Mouse (Mus musculus) heart, adult 9 months (tissue): ENCODE data around the gene AC109138.7.
A peak's percentile ranks its signal among the peaks of the same experiment; 100 is the strongest.

ENCODE experiments used
- DNase-seq, 2 experiments: peaks; one replicate each; pipeline ENCODE4 v3.0.0; 2022; ENCODE audit warnings: low spot score in 2 of 2

AC109138.7 gene

GRCm38 (mm10) chr19:4214071-4214770, at the start of gene AC109138.7, which contains the start of gene Clcf1:
Gene AC109138.7, plus strand, starts transcription at chr19:4214357.
Gene Clcf1, plus strand, starts transcription at chr19:4214238.
- no peak for DNase-seq

GRCm38 (mm10) chr19:4164721-4165120, 49.4 kb upstream of the AC109138.7 start:
- no peak for DNase-seq

- DNase-seq: no peak
Measured at GRCm38 (mm10) chr19:4166678-4167476, 47.3 kb upstream of the AC109138.7 start.

- DNase-seq: peak; percentile 98 to 99
Measured at GRCm38 (mm10) chr19:4169378-4169784, 44.8 kb upstream of the AC109138.7 start.

- no peak for DNase-seq
Measured at GRCm38 (mm10) chr19:4169810-4170209, 44.3 kb upstream of the AC109138.7 start.

- no peak for DNase-seq
Measured at GRCm38 (mm10) chr19:4170723-4171392, 43.3 kb upstream of the AC109138.7 start.

GRCm38 (mm10) chr19:4171393-4172290, 42.5 kb upstream of the AC109138.7 start:
- peak; percentile 65 to 69 for DNase-seq

GRCm38 (mm10) chr19:4172925-4173324, 41.2 kb upstream of the AC109138.7 start:
- DNase-seq: no peak

GRCm38 (mm10) chr19:4175368-4175947, 38.7 kb upstream of the AC109138.7 start, which contains the start of gene Carns1:
Gene Carns1, minus strand, starts transcription at chr19:4175479.
- peak in 1 of 2 experiments; percentile 58 for DNase-seq

- no peak for DNase-seq
Measured at GRCm38 (mm10) chr19:4180411-4180810, 33.7 kb upstream of the AC109138.7 start.

GRCm38 (mm10) chr19:4181892-4182291, 32.3 kb upstream of the AC109138.7 start:
- DNase-seq: no peak

GRCm38 (mm10) chr19:4183689-4184088, 30.5 kb upstream of the AC109138.7 start:
- DNase-seq: no peak

- no peak for DNase-seq
Measured at GRCm38 (mm10) chr19:4184976-4185975, 28.9 kb upstream of the AC109138.7 start.

- no peak for DNase-seq
Measured at GRCm38 (mm10) chr19:4187303-4187702, 26.9 kb upstream of the AC109138.7 start.

- no peak for DNase-seq
Measured at GRCm38 (mm10) chr19:4189051-4189620, 25.0 kb upstream of the AC109138.7 start.

- no peak for DNase-seq
Measured at GRCm38 (mm10) chr19:4190831-4191334, 23.3 kb upstream of the AC109138.7 start, which contains the start of gene Tbc1d10c. Gene Tbc1d10c, minus strand, starts transcription at chr19:4191284.

GRCm38 (mm10) chr19:4191528-4192250, 22.5 kb upstream of the AC109138.7 start, which contains the start of gene Ppp1ca:
Gene Ppp1ca, plus strand, starts transcription at chr19:4192065.
- DNase-seq: peak; percentile 90 to 93
